Mouse (Mus musculus) lung, postnatal 0 days (tissue): ENCODE measurements at regions not wholly inside any gene's neighbourhood (a gene's known extent, or its start where the extent isn't known, plus 50 kb on each side); places are given as distances from the start of the nearest gene placed in this dataset.

Source experiments
- CTCF ChIP-seq: IDR thresholded peaks from 2 replicates; pipeline ENCODE4 v1.5.1; 2016; ENCODE audit warnings: antibody characterized with exemption, mild to moderate bottlenecking
- EP300 ChIP-seq: IDR thresholded peaks from 2 replicates; pipeline ENCODE4 v1.6.1; 2016; ENCODE audit warnings: antibody characterized with exemption, mild to moderate bottlenecking, control low read depth

DNA sequence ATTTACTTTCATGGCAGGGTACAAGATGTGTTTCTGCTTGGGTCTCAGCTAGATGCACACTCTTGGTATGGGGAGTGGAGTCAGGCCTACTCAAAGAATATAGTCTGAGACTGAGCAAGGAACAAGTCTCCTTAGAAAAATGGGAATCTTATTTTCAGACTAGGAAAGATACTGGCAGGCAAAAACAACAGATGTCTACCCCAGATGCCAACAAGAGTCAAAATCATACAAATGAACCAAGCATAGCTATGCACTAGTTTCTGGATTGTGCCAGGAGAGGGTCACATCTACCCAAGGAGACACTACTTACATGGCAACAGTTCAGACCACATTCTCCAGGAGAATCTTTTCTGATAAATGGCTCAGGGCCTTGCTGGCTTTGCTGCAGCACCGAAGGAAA lies 300.9 kb upstream of the Camk1g start:
- TF ChIP-seq EP300 (no peak), CTCF (no peak)
